Mouse (Mus musculus): ENCODE measurements around the gene Mcfd2.

The Mcfd2 gene

DNA sequence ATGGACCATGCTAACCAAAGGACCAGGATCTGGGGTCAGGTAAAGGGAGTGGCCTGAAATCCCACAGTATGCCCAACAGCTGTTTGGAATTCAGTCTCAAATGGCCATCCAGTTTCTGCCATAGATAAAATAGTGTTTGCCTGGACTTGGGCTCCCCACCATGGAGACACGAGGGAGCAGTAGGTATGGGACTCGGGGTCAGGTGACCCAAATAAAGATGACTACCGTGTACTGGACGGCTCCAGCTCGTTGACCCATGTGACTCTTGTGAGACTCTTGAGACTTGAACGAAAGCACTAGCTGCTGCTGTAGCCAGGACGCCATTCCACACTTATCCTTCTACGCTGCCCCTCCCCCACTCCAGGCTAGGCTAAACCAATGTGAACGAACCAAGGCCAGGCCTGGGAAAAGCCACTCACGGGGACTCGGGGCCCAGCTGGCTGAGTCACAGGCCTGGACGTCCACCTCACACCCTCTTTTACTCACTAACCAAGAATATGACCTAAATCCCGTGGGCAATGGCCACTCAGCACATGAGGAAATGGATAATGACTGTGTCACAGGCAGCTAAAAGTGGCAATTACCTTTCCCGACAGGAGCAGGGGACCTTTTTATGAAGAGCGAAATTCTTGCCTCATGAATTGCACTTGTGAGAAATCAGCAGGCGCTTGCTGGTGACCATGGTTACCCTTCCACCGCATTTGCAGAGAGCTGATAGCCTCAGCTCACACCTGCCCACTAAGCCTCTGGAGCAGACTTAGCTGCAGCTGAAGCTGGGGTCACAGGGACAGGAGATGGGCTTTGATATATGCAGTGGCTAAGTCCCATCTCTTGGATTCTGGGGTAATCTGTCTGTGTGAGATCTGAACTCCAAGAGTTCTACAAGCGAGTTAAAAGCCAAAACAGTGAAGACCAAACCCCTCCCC lies 28.7 kb downstream of the Mcfd2 start:
- DNase-seq (ENCODE audit: low spot score in 2 of 2) = peak in 1 of 2 experiments; percentile 25

DNA sequence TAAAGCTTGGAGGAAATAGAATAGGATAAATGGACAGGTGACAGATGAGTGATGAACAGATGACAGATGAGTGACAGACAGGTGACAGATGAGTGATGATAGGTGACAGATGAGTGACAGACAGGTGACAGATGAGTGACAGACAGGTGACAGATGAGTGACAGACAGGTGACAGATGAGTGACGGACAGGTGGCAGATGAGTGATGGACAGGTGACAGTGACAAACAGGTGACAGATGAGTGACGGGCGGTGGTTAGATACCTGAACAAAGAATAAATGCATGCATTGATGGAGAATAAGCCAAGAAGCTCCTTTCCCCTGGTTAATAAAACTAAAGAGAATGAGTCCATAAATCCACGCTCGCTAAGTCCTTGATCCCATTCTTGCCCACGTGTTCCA lies 30.7 kb downstream of the Mcfd2 start:
- no peak for DNase-seq (ENCODE audit: low spot score in 2 of 2)

DNA sequence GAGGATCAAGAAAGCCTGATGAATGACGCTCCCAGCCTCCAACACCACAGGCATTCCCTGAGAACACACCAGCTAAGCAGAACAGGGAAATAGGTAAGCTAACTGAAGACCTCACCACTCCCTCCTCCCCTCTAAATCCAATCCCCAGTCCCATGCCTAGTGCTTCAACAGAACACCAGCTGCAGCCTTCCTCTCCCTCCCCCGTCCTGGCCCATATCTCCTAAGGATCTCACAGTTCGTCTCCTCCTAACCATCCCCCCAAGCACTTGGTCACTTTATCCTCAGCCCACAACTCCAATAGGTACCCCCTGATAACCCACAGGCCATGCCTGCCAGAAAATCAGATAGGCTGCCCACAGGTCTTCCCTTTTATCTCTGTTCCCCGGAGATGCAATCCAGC lies 37.9 kb downstream of the Mcfd2 start:
- no peak for DNase-seq (ENCODE audit: low spot score in 2 of 2)

DNA sequence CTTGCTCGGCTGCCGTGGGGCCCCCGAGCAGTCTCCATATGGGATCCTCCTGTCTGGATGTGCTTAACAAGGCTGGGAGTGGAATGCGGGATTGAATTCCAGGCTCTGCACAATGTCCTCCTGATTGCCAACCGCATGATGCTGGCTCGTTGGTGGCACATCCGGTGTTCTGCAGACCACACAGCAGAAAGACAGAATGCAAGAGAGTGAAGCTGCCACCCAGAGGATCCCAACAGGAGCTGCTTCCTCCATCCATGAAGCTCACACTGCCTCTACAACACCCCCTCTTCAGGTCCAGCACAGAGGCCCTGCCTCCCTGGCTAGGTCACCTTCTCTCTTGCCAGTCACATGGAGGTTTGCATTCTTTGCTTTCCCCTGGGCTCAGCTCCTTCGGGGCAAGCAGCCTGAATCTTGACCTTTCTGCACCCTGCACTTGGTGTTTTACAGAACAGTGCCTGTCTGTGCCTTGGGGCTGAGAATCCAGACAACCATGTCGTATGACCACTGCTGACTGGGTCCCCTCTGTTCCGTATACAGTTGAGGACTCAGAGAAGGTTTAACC lies 39.6 kb downstream of the Mcfd2 start:
- no peak for DNase-seq (ENCODE audit: low spot score in 2 of 2)

DNA sequence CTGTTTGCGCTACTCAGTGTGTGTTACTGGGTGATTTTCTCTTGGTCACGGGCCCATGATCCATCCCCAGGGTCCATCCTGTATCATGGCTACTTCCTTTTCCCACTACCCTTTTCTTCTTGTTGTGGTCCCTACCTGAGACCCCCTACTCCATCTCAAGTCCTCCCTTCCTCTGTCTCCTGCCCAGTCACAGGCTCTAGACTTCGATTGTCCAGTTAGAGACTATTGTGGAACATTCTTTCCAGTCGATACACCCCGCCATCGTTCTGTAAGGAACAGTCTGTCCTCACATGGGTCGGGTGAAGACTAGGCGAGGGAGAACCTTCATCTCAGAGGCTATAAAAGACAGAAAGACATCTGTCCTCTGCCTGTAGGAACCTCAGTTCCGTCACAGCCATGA lies 40.4 kb downstream of the Mcfd2 start:
- DNase-seq (ENCODE audit: low spot score in 2 of 2) = no peak

DNA sequence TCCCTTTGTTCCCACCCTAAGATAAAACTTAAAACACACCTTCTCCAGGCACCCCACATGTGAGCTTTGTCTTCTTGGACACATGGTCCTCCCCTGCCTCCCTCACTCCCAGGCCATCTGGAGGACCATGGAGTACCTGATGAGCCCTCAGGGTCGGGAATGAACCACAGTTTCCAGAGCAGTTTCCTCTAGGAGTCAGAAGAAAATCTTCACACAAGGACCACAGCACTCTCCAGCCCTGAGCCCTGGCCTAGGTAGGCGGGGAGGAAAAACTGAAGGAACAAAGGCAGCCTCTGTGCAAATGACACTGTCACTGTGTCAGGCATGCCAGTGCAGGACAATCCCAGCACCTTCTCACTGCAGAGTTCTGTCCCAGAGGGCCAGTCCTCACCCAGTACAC lies 41.3 kb downstream of the Mcfd2 start:
- no peak for DNase-seq (ENCODE audit: low spot score in 2 of 2)

DNA sequence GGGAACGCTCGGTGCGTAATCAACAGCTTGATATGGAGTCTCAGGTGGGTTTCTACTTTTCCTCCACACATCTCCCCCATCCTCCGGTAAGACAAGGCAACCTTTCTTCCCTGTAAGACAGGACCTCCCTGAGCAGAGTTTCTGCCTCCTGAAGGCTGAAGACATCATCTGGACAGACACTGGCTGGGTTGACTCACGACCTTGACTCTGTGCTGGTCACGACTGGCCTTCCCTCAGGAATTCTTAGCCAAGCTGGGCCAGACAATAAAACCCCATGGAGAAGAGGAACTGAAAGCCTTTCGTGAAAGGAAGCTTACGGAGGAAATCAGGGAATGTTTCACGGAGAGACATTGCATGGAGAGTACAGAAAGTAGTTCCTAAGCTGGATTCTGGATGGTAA lies 46.3 kb downstream of the Mcfd2 start:
- no peak for DNase-seq (ENCODE audit: low spot score in 2 of 2)

DNA sequence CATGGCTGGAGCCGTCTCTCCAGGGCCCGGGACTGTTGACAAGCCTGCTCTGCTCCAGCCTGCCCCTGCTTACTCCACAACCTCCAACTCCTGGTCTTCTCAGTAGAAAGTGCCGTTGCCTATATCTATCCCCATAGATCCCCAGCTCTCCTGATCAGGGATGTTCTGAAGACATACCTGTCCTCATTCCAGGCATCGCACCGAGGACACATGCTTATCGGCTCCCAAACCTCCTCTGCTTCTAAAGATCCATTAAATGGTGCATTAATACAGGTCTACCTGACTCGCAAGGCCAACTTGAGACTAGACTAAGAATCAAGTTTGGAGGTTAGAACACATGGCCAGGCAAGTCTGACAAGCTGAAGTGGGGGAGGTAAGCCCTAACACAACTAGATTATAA lies 51.2 kb downstream of the Mcfd2 start:
- DNase-seq (ENCODE audit: low spot score in 2 of 2) = no peak

DNA sequence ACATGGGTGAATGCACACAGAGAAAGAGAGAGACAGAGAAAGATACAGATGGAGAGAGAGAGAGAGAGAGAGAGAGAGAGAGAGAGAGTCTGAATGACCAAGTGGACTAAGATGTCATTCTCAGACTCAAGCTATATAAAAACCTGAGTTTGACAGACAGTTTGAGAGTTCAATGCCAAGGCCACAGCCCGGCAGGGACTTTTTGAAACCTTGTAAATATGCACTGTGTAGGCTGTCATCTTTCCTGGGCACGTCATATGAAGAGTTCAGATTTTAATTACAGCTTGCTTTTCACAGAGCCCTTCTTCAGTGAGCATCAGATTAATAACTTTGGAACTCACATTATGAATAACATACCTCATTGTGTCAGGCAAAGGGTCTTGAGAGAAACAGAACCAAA lies 55.2 kb downstream of the Mcfd2 start:
- DNase-seq (ENCODE audit: low spot score in 2 of 2) = no peak

DNA sequence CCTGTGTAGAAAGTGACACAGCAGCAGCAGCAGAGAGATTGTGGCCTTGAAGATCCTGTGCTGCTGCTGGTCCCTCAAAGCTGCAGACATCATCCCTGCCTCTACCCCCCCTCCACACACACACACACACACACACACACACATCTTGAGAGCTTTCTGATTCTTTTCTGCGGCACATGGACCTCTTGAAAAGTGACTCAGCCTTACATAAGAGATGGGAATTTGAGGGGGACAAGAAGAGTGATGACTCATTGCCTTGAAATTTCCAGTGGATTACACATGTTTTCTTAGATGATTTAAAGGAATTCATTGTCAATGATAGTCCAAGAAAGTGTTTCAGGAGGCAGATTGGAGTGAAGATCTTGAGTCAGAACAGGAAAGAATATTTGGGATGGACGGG lies 58.9 kb downstream of the Mcfd2 start:
- no peak for DNase-seq (ENCODE audit: low spot score in 2 of 2)
